ENCODE assay signal across 9 mouse cellular contexts in the genomic region with DNA sequence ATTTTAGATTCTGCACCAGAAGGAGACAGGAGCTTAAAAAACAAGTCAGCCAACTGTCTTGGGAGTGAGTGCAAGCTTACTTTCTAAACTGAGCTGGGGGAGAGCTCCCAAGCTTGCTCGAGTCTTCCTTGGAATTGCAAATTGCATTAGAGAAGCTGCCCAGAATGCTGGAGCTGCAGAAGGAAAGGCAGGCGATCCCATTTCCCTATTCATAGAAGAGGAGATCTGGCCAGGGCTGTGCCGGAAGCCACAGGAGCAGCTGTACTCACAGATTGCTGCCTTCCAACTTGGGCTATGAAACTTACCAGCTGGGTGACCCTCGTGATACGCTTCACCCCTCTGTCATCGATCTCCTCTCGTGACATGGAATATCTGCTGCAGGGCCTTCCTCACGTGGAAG.
A peak's percentile ranks its signal among the peaks of the same experiment; 100 is the strongest.
DNase-seq lines count a peak whose midpoint lies in the region; ATAC-seq lines count a peak whose summit lies in the region.
"Had no signal": no experiment of that assay in that cellular context is flagged by ENCODE, and none has a peak within 500 bp of the region (broad histone marks: within the 10 kb centered on the region; RNA-seq: fewer than 3 reads in every experiment).

No protein-coding gene starts in this region.

- no peak overlapping the region for H3K9ac ChIP-seq in midbrain, embryonic 11.5 days (ENCODE audit: low read length)

- H3K4me1 ChIP-seq in midbrain, embryonic 11.5 days (ENCODE audit: control insufficient read depth, insufficient read depth, low read length): no peaks in the 10 kb centered on the region
- peaks cover 10% of the 10 kb centered on the region for H3K4me1 ChIP-seq in midbrain, embryonic 10.5 days

- DNase-seq in midbrain, embryonic 11.5 days (ENCODE audit: low spot score, missing footprints): peak; percentile 77
- DNase-seq in midbrain, embryonic 10.5 days (ENCODE audit: low spot score): no peak
- DNase-seq in heart, postnatal 14 days: peak; percentile 47 to 72
- DNase-seq in left cerebral cortex, adult 9 months (ENCODE audit: low spot score in 2 of 2): peak; percentile 45 to 59
- DNase-seq in right cerebral cortex, adult 18-20 months: peak; percentile 53
- no peak for DNase-seq in cerebellum, adult 9-10 months
- no peak for DNase-seq in urinary bladder, adult 2 months (ENCODE audit: low spot score)
- no peak for DNase-seq in MN1 (ENCODE audit: low spot score)

- no peak overlapping the region for H3K4me2 ChIP-seq in midbrain, embryonic 11.5 days

- H3K36me3 ChIP-seq in midbrain, embryonic 11.5 days (ENCODE audit: control insufficient read depth, insufficient read depth, low read length): no peaks in the 10 kb centered on the region
- no peaks in the 10 kb centered on the region for H3K36me3 ChIP-seq in midbrain, embryonic 10.5 days

- intact Hi-C loops in heart, postnatal 14 days (cut with DNase I): no loop called here

- H3K9me3 ChIP-seq in midbrain, embryonic 11.5 days (ENCODE audit: control insufficient read depth, low read length): no peaks in the 10 kb centered on the region
- no peaks in the 10 kb centered on the region for H3K9me3 ChIP-seq in midbrain, embryonic 10.5 days (replicated peaks)

- no peak for ATAC-seq in midbrain, embryonic 11.5 days (ENCODE audit: low FRiP score)
- ATAC-seq: Patski had no signal

- 72% methylated on average over 8 of the region's 8 CpGs for WGBS in midbrain, embryonic 11.5 days
- WGBS in midbrain, embryonic 10.5 days: 66% methylated on average over 8 of the region's 8 CpGs

- H3K27me3 ChIP-seq in midbrain, embryonic 11.5 days (ENCODE audit: control insufficient read depth, insufficient read depth, low read length): no peaks in the 10 kb centered on the region
- no peaks in the 10 kb centered on the region for H3K27me3 ChIP-seq in midbrain, embryonic 10.5 days (ENCODE audit: low read depth, poor library complexity, severe bottlenecking)
- H3K27me3 ChIP-seq: Patski had no signal

- no peak overlapping the region for H3K4me3 ChIP-seq in midbrain, embryonic 11.5 days (ENCODE audit: low read depth, low read length)
- no peak overlapping the region for H3K4me3 ChIP-seq in midbrain, embryonic 10.5 days

- no peak overlapping the region for H3K27ac ChIP-seq in midbrain, embryonic 11.5 days (ENCODE audit: low read depth, low read length)
- H3K27ac ChIP-seq in midbrain, embryonic 10.5 days (replicated peaks): no peak overlapping the region

Comparison
In these comparisons a context has a peak if more than half of its experiments do, and no peak if none do; other contexts are left out.
1. DNase-seq: peak in midbrain, embryonic 11.5 days (single experiment), heart, postnatal 14 days (2 of 2), left cerebral cortex, adult 9 months (2 of 2) and right cerebral cortex, adult 18-20 months (single experiment); none in midbrain, embryonic 10.5 days (single experiment), cerebellum, adult 9-10 months (single experiment), urinary bladder, adult 2 months (single experiment) and MN1 (single experiment).